Mouse (Mus musculus) kidney, adult 2 months (tissue): Measurements from ENCODE around the gene Mettl2.
"Not testable (repeated sequence)": the region's sequence is repeated elsewhere in the genome, so short reads cannot be mapped to it uniquely, and the experiment has no call there.

Experiments used
- CTCF ChIP-seq: fragments of 200-500 bp; conservative IDR thresholded peaks from 2 replicates; pipeline ENCODE4 v1.5.1; 2011; ENCODE audit warnings: low read depth, mild to moderate bottlenecking, control low read depth, low read length, moderate library complexity, mixed read lengths; ENCODE audit not compliant: insufficient read depth, insufficient read length
- POLR2A ChIP-seq: fragments of 200-500 bp; IDR thresholded peaks from one replicate; pipeline ENCODE4 v1.6.1; 2011; ENCODE audit warnings: low read depth, low read length, control low read depth

DNA sequence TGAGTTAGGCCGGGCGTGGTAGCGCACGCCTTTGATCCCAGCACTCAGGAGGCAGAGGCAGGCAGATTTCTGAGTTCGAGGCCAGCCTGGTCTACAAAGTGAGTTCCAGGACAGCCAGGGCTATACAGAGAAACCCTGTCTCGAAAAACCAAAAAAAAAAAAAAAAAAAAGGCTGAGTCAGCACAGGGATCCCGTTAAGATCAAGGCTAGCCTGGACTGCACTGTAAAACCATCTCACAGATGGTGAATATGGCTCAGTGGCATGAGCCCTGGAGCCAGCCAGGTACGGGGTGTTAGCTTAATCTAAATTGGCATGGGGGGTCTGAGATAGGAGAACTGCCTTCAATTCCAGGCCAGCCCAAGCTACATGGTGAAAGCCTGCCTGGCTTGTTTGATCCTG is 14.3 kb downstream of the Mettl2 start:
- TF ChIP-seq POLR2A, CTCF: not testable (repeated sequence)
